Mouse (Mus musculus): Measurements from ENCODE around the gene Zscan5b.
A peak's percentile ranks its signal among the peaks of the same experiment; 100 is the strongest.

DNA sequence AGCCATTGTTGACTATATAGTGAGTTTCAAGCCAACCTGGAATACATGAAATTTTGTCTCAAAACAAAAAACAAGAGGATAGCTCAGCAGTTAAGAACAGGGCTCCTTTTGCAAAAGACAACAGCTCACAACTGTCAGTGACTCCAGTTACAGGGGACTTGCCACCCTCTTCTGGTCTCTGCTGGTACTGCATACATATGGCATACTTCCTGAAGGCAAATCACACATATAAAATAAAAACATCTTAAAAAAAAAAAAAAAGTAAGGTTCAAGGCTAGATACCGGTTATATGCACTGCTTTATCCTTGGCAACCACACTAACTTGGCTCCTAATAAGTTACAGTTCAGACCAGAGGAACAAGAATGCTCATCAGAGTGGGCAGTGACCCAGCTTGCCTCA is 60.7 kb downstream of the Zscan5b start:
- TF ChIP-seq CTCF (IDR thresholded peaks at IDR 0.05; ENCODE audit: extremely low read depth, insufficient read depth, insufficient read length, insufficient replicate concordance) (peak; percentile 30; the same call in 1 of the 2 replicates), POLR2A (IDR thresholded peaks at IDR 0.05; ENCODE audit: low read depth, low read length) (no peak)
